Mouse (Mus musculus): Measurements from ENCODE around the gene Zfp398. TPM values are rescaled to one million over a fixed set of nuclear protein-coding genes. Genes with fewer than 3 reads are reported as not detected.
A peak's percentile ranks its signal among the peaks of the same experiment; 100 is the strongest.

The Zfp398 gene
- polyA plus RNA-seq, 1 experiment from 2014 or later = 1.9 TPM

- no peaks in the 10 kb centered on the region for H3K27me3 ChIP-seq (ENCODE audit: control insufficient read depth, insufficient read depth, low read depth, low read length)
- no peak overlapping the region for H3K27ac ChIP-seq (ENCODE audit: low read length)
- H3K36me3 ChIP-seq (ENCODE audit: control insufficient read depth, insufficient read depth) = no peaks in the 10 kb centered on the region
- no peak overlapping the region for H3K4me2 ChIP-seq (ENCODE audit: low read depth, low read length)
- 85% methylated on average over 23 of the region's 23 CpGs for WGBS (ENCODE audit: insufficient replicate concordance)
- H3K4me1 ChIP-seq (ENCODE audit: control insufficient read depth, low read depth, low read length) = no peaks in the 10 kb centered on the region
- ATAC-seq (ENCODE audit: low read depth) = no peak
- H3K4me3 ChIP-seq (ENCODE audit: low read depth, low read length) = no peak overlapping the region
- H3K9me3 ChIP-seq (replicated peaks; ENCODE audit: control insufficient read depth, low read length) = no peaks in the 10 kb centered on the region
- no peak overlapping the region for H3K9ac ChIP-seq (ENCODE audit: low read depth, low read length)
Measured at GRCm38 (mm10) chr6:47819626-47820325, 15.7 kb upstream of the Zfp398 start.

- no peak overlapping the region for H3K4me3 ChIP-seq (ENCODE audit: low read depth, low read length)
- H3K36me3 ChIP-seq (ENCODE audit: control insufficient read depth, insufficient read depth) = no peaks in the 10 kb centered on the region
- H3K9ac ChIP-seq (ENCODE audit: low read depth, low read length) = no peak overlapping the region
- H3K4me2 ChIP-seq (ENCODE audit: low read depth, low read length) = no peak overlapping the region
- ATAC-seq (ENCODE audit: low read depth) = no peak
- no peaks in the 10 kb centered on the region for H3K27me3 ChIP-seq (ENCODE audit: control insufficient read depth, insufficient read depth, low read depth, low read length)
- no peak overlapping the region for H3K27ac ChIP-seq (ENCODE audit: low read length)
- 76% methylated on average over 5 of the region's 5 CpGs for WGBS (ENCODE audit: insufficient replicate concordance)
- no peaks in the 10 kb centered on the region for H3K9me3 ChIP-seq (replicated peaks; ENCODE audit: control insufficient read depth, low read length)
- H3K4me1 ChIP-seq (ENCODE audit: control insufficient read depth, low read depth, low read length) = no peaks in the 10 kb centered on the region
Measured at GRCm38 (mm10) chr6:47821236-47821635, 14.2 kb upstream of the Zfp398 start.

- H3K9ac ChIP-seq (ENCODE audit: low read depth, low read length) = no peak overlapping the region
- H3K27ac ChIP-seq (ENCODE audit: low read length) = no peak overlapping the region
- ATAC-seq (ENCODE audit: low read depth) = no peak
Measured at GRCm38 (mm10) chr6:47821776-47822175, 13.7 kb upstream of the Zfp398 start.

GRCm38 (mm10) chr6:47824241-47824640 is 11.2 kb upstream of the Zfp398 start:
- Histone ChIP-seq H3K27ac (ENCODE audit: low read length) (no peak overlapping the region), H3K4me3 (ENCODE audit: low read depth, low read length) (no peak overlapping the region), H3K4me1 (ENCODE audit: control insufficient read depth, low read depth, low read length) (peaks cover 1% of the 10 kb centered on the region; the same call in 1 of the 2 replicates), H3K27me3 (ENCODE audit: control insufficient read depth, insufficient read depth, low read depth, low read length) (no peaks in the 10 kb centered on the region), H3K9me3 (replicated peaks; ENCODE audit: control insufficient read depth, low read length) (no peaks in the 10 kb centered on the region), H3K9ac (ENCODE audit: low read depth, low read length) (no peak overlapping the region), H3K36me3 (ENCODE audit: control insufficient read depth, insufficient read depth) (no peaks in the 10 kb centered on the region), H3K4me2 (ENCODE audit: low read depth, low read length) (no peak overlapping the region)
- ATAC-seq (ENCODE audit: low read depth) = no peak
- 63% methylated on average over 2 of the region's 2 CpGs for WGBS (ENCODE audit: insufficient replicate concordance)

More at GRCm38 (mm10) chr6:47821776-47822175, 13.7 kb upstream of the Zfp398 start:
- Histone ChIP-seq H3K4me2 (ENCODE audit: low read depth, low read length) (no peak overlapping the region), H3K27me3 (ENCODE audit: control insufficient read depth, insufficient read depth, low read depth, low read length) (no peaks in the 10 kb centered on the region), H3K4me3 (ENCODE audit: low read depth, low read length) (no peak overlapping the region), H3K36me3 (ENCODE audit: control insufficient read depth, insufficient read depth) (no peaks in the 10 kb centered on the region), H3K9me3 (replicated peaks; ENCODE audit: control insufficient read depth, low read length) (no peaks in the 10 kb centered on the region), H3K4me1 (ENCODE audit: control insufficient read depth, low read depth, low read length) (no peaks in the 10 kb centered on the region)
- WGBS (ENCODE audit: insufficient replicate concordance) = 75% methylated on average over 6 of the region's 6 CpGs

- H3K9me3 ChIP-seq (replicated peaks; ENCODE audit: control insufficient read depth, low read length) = no peaks in the 10 kb centered on the region
- H3K27ac ChIP-seq (ENCODE audit: low read length) = no peak overlapping the region
- H3K36me3 ChIP-seq (ENCODE audit: control insufficient read depth, insufficient read depth) = no peaks in the 10 kb centered on the region
- H3K4me1 ChIP-seq (ENCODE audit: control insufficient read depth, low read depth, low read length) = peaks cover 8% of the 10 kb centered on the region
- no peak overlapping the region for H3K9ac ChIP-seq (ENCODE audit: low read depth, low read length)
- H3K4me3 ChIP-seq (ENCODE audit: low read depth, low read length) = no peak overlapping the region
- 82% methylated on average over 4 of the region's 4 CpGs for WGBS (ENCODE audit: insufficient replicate concordance)
- no peak overlapping the region for H3K4me2 ChIP-seq (ENCODE audit: low read depth, low read length)
- no peaks in the 10 kb centered on the region for H3K27me3 ChIP-seq (ENCODE audit: control insufficient read depth, insufficient read depth, low read depth, low read length)
- ATAC-seq (ENCODE audit: low read depth) = no peak
Measured at GRCm38 (mm10) chr6:47827462-47827861, 8.0 kb upstream of the Zfp398 start.

GRCm38 (mm10) chr6:47828950-47829349 is 6.5 kb upstream of the Zfp398 start:
- H3K4me1 ChIP-seq (ENCODE audit: control insufficient read depth, low read depth, low read length) = peaks cover 8% of the 10 kb centered on the region
- no peaks in the 10 kb centered on the region for H3K36me3 ChIP-seq (ENCODE audit: control insufficient read depth, insufficient read depth)
- H3K4me3 ChIP-seq (ENCODE audit: low read depth, low read length) = no peak overlapping the region
- H3K4me2 ChIP-seq (ENCODE audit: low read depth, low read length) = no peak overlapping the region
- no peak overlapping the region for H3K9ac ChIP-seq (ENCODE audit: low read depth, low read length)
- H3K27me3 ChIP-seq (ENCODE audit: control insufficient read depth, insufficient read depth, low read depth, low read length) = no peaks in the 10 kb centered on the region
- WGBS (ENCODE audit: insufficient replicate concordance) = 39% methylated on average over 1 of the region's 1 CpGs
- ATAC-seq (ENCODE audit: low read depth) = no peak
- H3K9me3 ChIP-seq (replicated peaks; ENCODE audit: control insufficient read depth, low read length) = no peaks in the 10 kb centered on the region
- no peak overlapping the region for H3K27ac ChIP-seq (ENCODE audit: low read length)

GRCm38 (mm10) chr6:47830104-47831078 is 5.1 kb upstream of the Zfp398 start, which contains the start of gene Zfp786:
TSS of gene Zfp786 (minus strand) at chr6:47830867.
- 2% methylated on average over 63 of the region's 64 CpGs for WGBS (ENCODE audit: insufficient replicate concordance)
- Histone ChIP-seq H3K4me2 (ENCODE audit: low read depth, low read length) (peak within 1 kb of the TSS; percentile 89), H3K9ac (ENCODE audit: low read depth, low read length) (peak within 1 kb of the TSS; percentile 82), H3K27ac (ENCODE audit: low read length) (peak within 1 kb of the TSS; percentile 50), H3K27me3 (ENCODE audit: control insufficient read depth, insufficient read depth, low read depth, low read length) (no peaks in the 10 kb centered on the region), H3K4me3 (ENCODE audit: low read depth, low read length) (peak within 1 kb of the TSS; percentile 86), H3K36me3 (ENCODE audit: control insufficient read depth, insufficient read depth) (no peaks in the 10 kb centered on the region), H3K9me3 (replicated peaks; ENCODE audit: control insufficient read depth, low read length) (no peaks in the 10 kb centered on the region), H3K4me1 (ENCODE audit: control insufficient read depth, low read depth, low read length) (peaks cover 10% of the 10 kb centered on the region)
- peak; percentile 88 for ATAC-seq (ENCODE audit: low read depth)

GRCm38 (mm10) chr6:47832220-47832619 is 3.2 kb upstream of the Zfp398 start:
- ATAC-seq (ENCODE audit: low read depth) = no peak
- Histone ChIP-seq H3K9ac (ENCODE audit: low read depth, low read length) (no peak overlapping the region), H3K9me3 (replicated peaks; ENCODE audit: control insufficient read depth, low read length) (no peaks in the 10 kb centered on the region), H3K27me3 (ENCODE audit: control insufficient read depth, insufficient read depth, low read depth, low read length) (no peaks in the 10 kb centered on the region), H3K27ac (ENCODE audit: low read length) (no peak overlapping the region), H3K36me3 (ENCODE audit: control insufficient read depth, insufficient read depth) (no peaks in the 10 kb centered on the region), H3K4me2 (ENCODE audit: low read depth, low read length) (no peak overlapping the region), H3K4me3 (ENCODE audit: low read depth, low read length) (no peak overlapping the region), H3K4me1 (ENCODE audit: control insufficient read depth, low read depth, low read length) (peaks cover 15% of the 10 kb centered on the region)
- 85% methylated on average over 1 of the region's 1 CpGs for WGBS (ENCODE audit: insufficient replicate concordance)
